Mouse (Mus musculus) neural tube, embryonic 10.5 days (tissue): ENCODE measurements around the gene Olfr390.

ENCODE experiments used
- DNase-seq: peaks from one replicate; pipeline ENCODE4 v3.0.0-alpha.2; 2017; ENCODE audit warnings: low spot score; ENCODE audit errors: extremely low spot score

Olfr390 gene

DNA sequence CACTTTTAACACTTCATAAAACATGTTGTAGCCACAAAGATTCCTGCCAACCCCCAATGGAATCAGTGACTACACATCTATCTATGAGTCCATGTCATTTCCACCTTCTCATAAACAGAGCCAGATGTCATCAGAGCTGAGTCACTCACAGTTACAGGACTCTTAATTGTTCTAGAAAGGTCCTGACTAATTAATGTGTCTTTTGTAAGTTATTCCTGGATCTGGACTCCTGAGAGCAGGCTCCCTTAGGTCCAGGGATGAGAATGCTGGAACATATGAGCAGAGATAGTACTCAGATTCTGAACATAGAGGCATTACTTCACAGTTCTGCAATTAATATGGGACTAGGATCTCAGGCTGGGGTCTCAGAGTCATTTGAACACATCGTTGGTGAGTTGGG, at the start of gene Olfr390:
TSS of gene Olfr390 (plus strand) at position 301 of the 400 bp plus-strand sequence.
- DNase-seq, result no peak

GRCm38 (mm10) chr11:73759115-73759514, 23.6 kb upstream of the Olfr390 start:
- no peak for DNase-seq

DNA sequence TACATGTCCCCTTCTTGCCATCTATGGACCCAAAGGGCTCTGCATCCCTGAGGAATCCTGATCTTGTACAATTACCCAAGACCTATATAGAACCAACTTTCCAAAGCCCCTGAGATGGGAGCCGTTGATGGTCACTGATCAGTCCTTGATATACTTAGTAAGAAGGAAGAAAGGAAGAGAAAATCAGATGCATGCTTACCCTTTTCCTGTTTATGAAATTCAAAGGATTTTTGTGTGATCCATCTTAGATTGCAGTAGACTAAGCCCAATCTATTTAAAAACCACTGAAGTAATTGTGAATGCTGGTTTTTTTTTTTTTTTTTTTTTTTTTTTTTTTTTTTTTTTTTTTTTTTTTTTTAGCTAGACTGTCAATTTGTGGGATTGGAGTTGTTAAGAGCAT, 2.2 kb upstream of the Olfr390 start, which contains the start of gene Olfr389:
TSS of gene Olfr389 (minus strand) at position 101 of the 400 bp plus-strand sequence.
- DNase-seq, result no peak

GRCm38 (mm10) chr11:73802952-73803351, 20.2 kb downstream of the Olfr390 start, which contains the start of gene Olfr391-ps:
Olfr391-ps (minus strand) TSS chr11:73803052.
- DNase-seq, result no peak

DNA sequence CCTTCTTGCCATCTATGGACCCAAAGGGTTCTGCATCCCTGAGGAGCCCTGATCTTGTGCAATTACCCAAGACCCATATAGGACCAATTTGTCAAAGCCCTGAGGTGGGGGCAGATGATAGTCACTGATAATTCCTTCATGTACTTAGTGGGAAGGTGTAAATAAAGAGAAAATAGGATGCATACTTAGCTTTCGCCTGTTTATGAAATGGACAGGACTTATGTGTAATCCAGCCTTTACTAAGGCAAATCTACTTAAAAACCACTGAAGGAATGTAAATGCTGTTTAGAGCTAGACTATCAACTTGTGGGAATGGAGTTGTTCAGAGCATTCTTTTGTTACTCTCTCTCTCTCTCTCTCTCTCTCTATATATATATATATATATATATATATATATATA, 34.2 kb downstream of the Olfr390 start, which contains the start of gene Olfr392:
TSS of gene Olfr392 (minus strand) at position 101 of the 400 bp plus-strand sequence.
- no peak for DNase-seq
